Mouse (Mus musculus) MN1 (cell line): Measurements from ENCODE around the gene 1700018B08Rik.

Source experiments
- DNase-seq: peaks from one replicate; pipeline ENCODE4 v3.0.0-alpha.2; 2016; ENCODE audit warnings: low spot score

Gene 1700018B08Rik

GRCm38 (mm10) chr8:121511751-121512150, 32.4 kb downstream of the 1700018B08Rik start:
- no peak for DNase-seq

DNA sequence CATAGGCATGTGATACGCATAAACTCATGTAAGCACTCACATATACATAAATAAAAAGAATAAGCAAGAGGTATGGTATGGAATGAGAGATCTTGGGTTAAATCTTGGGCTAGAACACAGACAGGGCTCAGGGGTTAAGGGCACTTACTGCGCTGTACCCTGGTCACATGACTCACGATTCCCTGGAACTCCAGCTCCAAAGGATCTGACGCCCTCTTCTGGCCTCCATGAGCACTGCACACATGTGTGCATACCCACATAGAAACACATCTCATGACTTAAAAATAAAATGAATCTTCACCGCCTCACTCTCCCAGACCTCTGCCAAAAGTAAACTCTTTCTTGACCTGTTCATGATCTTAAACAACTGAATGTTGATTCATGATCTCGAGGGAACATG, 46.5 kb downstream of the 1700018B08Rik start:
- no peak for DNase-seq

DNA sequence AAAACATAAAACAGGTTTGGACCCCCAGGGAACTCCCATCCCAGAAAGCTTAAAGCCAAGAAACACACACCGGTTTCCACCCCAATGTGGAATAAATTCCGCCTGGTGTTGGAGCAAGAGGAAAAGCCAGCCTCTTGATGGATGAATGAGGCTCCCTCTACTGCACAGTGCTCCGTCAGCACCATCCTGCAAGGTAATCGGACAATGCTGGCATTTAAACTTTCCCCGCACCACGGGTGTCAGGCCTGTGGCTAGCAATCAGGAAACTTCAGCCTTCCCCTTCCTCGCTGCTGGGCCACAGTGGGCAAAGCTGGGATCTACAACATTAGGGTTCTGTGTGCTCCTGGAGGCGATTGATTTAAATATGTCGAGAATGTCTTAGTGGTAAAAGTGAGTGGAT, 52.5 kb downstream of the 1700018B08Rik start:
- DNase-seq: no peak

DNA sequence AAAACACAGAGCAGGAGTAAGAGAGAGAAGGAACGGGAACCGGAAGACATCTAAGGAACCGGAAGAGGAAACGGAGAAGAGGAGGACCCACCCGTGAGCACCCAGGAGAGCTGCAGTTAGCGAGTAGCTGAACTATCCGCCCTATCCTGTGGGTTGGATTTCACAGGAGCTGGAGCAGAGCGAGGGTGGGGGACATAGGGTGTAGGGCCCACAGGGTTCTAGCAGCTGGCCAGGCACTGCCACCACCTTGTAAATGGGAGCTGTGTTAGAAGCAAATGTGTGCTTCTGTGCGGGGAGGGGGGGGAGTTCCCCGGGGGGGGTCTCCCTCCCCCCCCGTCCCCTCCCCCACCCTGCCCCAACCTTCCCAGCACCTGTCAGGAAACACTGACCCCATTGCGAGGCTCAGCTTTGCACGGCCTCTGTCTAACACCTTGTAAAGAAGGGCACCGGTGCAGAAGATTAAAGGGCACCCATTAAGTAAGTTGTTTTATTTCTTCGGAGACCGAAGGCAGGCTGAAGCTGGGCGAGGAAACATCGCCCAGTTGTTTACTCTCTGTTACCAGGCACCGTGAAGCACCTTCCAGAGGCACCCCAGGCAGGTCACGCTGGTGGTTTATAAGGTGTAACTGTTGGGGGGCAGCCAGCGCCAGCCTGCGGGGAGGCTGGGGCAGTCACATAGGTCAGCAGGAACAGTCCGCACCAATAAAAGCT, 59.9 kb downstream of the 1700018B08Rik start:
- no peak for DNase-seq
